Mouse (Mus musculus) c-Kit-positive CD71-positive TER-119-negative erythroid progenitor cells, embryonic 14.5 days (primary cell): ENCODE measurements around the gene Klrb1c.
"Not testable (repeated sequence)": the region's sequence is repeated elsewhere in the genome, so short reads cannot be mapped to it uniquely, and the experiment has no call there.

Experiments
- DNase-seq: peaks from one replicate; pipeline ENCODE4 v3.0.0-alpha.2; 2013; ENCODE audit warnings: low read depth

Gene Klrb1c

GRCm38 (mm10) chr6:128755402-128755763 is 33.6 kb downstream of the Klrb1c start:
- DNase-seq, result not testable (repeated sequence)

GRCm38 (mm10) chr6:128754748-128755401 is 34.1 kb downstream of the Klrb1c start:
- not testable (repeated sequence) for DNase-seq

GRCm38 (mm10) chr6:128754265-128754664 is 34.8 kb downstream of the Klrb1c start:
- not testable (repeated sequence) for DNase-seq

- DNase-seq, result not testable (repeated sequence)
Observed at GRCm38 (mm10) chr6:128753610-128754224, 35.3 kb downstream of the Klrb1c start.

- not testable (repeated sequence) for DNase-seq
Observed at GRCm38 (mm10) chr6:128747006-128747405, 42.0 kb downstream of the Klrb1c start.

GRCm38 (mm10) chr6:128737445-128737844 is 51.6 kb downstream of the Klrb1c start:
- DNase-seq, result no peak

GRCm38 (mm10) chr6:128736100-128736499 is 52.9 kb downstream of the Klrb1c start:
- peak; percentile 6 for DNase-seq

- no peak for DNase-seq
Observed at GRCm38 (mm10) chr6:128734896-128735295, 54.1 kb downstream of the Klrb1c start.

GRCm38 (mm10) chr6:128733908-128734679 is 54.9 kb downstream of the Klrb1c start:
- DNase-seq, result no peak

GRCm38 (mm10) chr6:128732032-128732431 is 57.0 kb downstream of the Klrb1c start:
- DNase-seq, result no peak
